Mouse (Mus musculus) olfactory bulb, adult 2 months (tissue): ENCODE measurements around the gene Vwa3a.

Experiments
- CTCF ChIP-seq: fragments of 200-500 bp; IDR thresholded peaks from 2 replicates; pipeline ENCODE4 v1.5.1; 2012; ENCODE audit warnings: low read depth, mild to moderate bottlenecking, low read length, moderate library complexity; ENCODE audit not compliant: insufficient read depth
- POLR2A ChIP-seq: fragments of 200-500 bp; IDR thresholded peaks from 2 replicates; pipeline ENCODE4 v1.6.1; 2012; ENCODE audit warnings: mild to moderate bottlenecking, low read depth, low read length, moderate library complexity; ENCODE audit not compliant: insufficient read depth

- TF ChIP-seq CTCF (no peak), POLR2A (no peak)
Observed at GRCm38 (mm10) chr7:120717261-120717660, 21.9 kb upstream of the Vwa3a start.
